Mouse (Mus musculus): ENCODE measurements around the gene Inca1.
A peak's percentile ranks its signal among the peaks of the same experiment; 100 is the strongest.

DNA sequence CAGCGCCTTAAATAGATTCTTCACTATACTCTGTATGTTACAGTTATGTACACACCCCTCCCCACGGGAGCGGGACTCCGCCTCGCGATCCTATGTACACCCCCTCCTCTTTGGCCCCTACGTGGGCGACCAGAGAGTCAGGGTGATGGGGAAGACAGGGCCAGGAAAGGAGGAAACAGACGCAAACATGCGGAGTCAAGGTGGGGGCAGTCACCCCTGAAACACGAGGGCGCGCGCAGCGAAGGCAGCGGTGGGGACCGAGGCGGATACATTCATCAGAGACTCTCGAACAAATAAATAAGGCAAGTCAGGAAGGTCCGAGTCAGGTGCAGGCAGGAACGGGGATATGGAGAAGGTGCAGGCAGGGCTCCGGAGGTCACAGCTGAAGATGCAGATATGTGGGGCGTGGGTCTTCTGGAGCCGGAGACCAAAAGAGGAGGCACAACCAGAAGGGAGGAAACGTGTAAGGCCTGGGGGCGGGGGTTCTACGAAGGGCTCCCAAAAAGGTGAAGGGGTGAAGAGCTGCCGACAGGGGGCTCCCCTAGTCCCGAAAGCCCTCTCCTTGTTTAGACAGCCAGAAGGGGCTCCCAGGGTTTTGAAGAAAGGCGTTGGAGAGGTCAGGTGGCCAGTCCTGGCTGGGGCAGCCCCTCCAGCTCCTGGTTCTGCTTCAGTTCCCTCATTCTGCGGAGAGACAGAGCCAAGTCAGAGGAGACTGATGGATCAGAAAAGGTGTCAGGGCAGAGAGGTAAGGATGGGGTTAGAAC lies 30.2 kb downstream of the Inca1 start:
- TF ChIP-seq POLR2A (IDR thresholded peaks at IDR 0.05; ENCODE audit: borderline replicate concordance, insufficient read depth, low read length) (0 out of 2 replicates have a peak, but pooled peaks have one; percentile 21), CTCF (IDR thresholded peaks at IDR 0.05; ENCODE audit: borderline replicate concordance, insufficient read depth, low read depth, low read length) (peak; percentile 47; the same call in 1 of the 2 replicates)

Measured in cerebellum, adult 2 months (tissue).